Mouse (Mus musculus): Measurements from ENCODE around the gene 4930503B20Rik. TPM values are rescaled to one million over a fixed set of nuclear protein-coding genes. Genes with fewer than 3 reads are reported as not detected.

Gene 4930503B20Rik
- polyA plus RNA-seq, 1 experiment from 2014 or later: not detected

- Histone ChIP-seq H3K9ac (no peak overlapping the region), H3K27ac (no peak overlapping the region), H3K36me3 (no peaks in the 10 kb centered on the region), H3K4me1 (no peaks in the 10 kb centered on the region), H3K4me2 (no peak overlapping the region), H3K9me3 (replicated peaks) (no peaks in the 10 kb centered on the region), H3K27me3 (no peaks in the 10 kb centered on the region), H3K4me3 (replicated peaks) (no peak overlapping the region)
- no peak for ATAC-seq (replicated peaks; ENCODE audit: low FRiP score)
- WGBS: 70% methylated on average over 10 of the region's 10 CpGs
Measured at GRCm38 (mm10) chr3:146649311-146649894, 1.7 kb downstream of the 4930503B20Rik start.

GRCm38 (mm10) chr3:146641818-146642427 lies 9.2 kb downstream of the 4930503B20Rik start:
- Histone ChIP-seq H3K9me3 (replicated peaks) (no peaks in the 10 kb centered on the region), H3K4me2 (no peak overlapping the region), H3K4me1 (no peaks in the 10 kb centered on the region), H3K27me3 (no peaks in the 10 kb centered on the region), H3K27ac (no peak overlapping the region), H3K36me3 (no peaks in the 10 kb centered on the region), H3K4me3 (replicated peaks) (no peak overlapping the region), H3K9ac (no peak overlapping the region)
- 34% methylated on average over 4 of the region's 4 CpGs for WGBS
- no peak for ATAC-seq (replicated peaks; ENCODE audit: low FRiP score)

- 82% methylated on average over 5 of the region's 5 CpGs for WGBS
- H3K9ac ChIP-seq: no peak overlapping the region
- peaks cover 18% of the 10 kb centered on the region for H3K4me1 ChIP-seq
- H3K4me2 ChIP-seq: no peak overlapping the region
- H3K9me3 ChIP-seq (replicated peaks): no peaks in the 10 kb centered on the region
- H3K4me3 ChIP-seq (replicated peaks): no peak overlapping the region
- no peaks in the 10 kb centered on the region for H3K27me3 ChIP-seq
- no peaks in the 10 kb centered on the region for H3K36me3 ChIP-seq
- no peak for ATAC-seq (replicated peaks; ENCODE audit: low FRiP score)
- H3K27ac ChIP-seq: no peak overlapping the region
Measured at GRCm38 (mm10) chr3:146632506-146632905, 18.6 kb downstream of the 4930503B20Rik start.

GRCm38 (mm10) chr3:146628227-146628982 lies 22.7 kb downstream of the 4930503B20Rik start:
- no peaks in the 10 kb centered on the region for H3K9me3 ChIP-seq (replicated peaks)
- peak; percentile 95 for ATAC-seq (replicated peaks; ENCODE audit: low FRiP score)
- no peak overlapping the region for H3K9ac ChIP-seq
- H3K4me1 ChIP-seq: peaks cover 18% of the 10 kb centered on the region
- H3K27me3 ChIP-seq: no peaks in the 10 kb centered on the region
- H3K27ac ChIP-seq: peak overlapping the region; percentile 67; the same call in 1 of the 2 replicates
- H3K36me3 ChIP-seq: no peaks in the 10 kb centered on the region
- WGBS: 40% methylated on average over 8 of the region's 8 CpGs
- H3K4me2 ChIP-seq: peak overlapping the region; percentile 36
- H3K4me3 ChIP-seq (replicated peaks): no peak overlapping the region

- WGBS: 81% methylated on average over 4 of the region's 4 CpGs
- no peak for ATAC-seq (replicated peaks; ENCODE audit: low FRiP score)
Measured at GRCm38 (mm10) chr3:146625766-146626165, 25.4 kb downstream of the 4930503B20Rik start.

GRCm38 (mm10) chr3:146621966-146622365 lies 29.2 kb downstream of the 4930503B20Rik start:
- no peaks in the 10 kb centered on the region for H3K27me3 ChIP-seq
- no peaks in the 10 kb centered on the region for H3K9me3 ChIP-seq (replicated peaks)
- no peak for ATAC-seq (replicated peaks; ENCODE audit: low FRiP score)
- H3K36me3 ChIP-seq: no peaks in the 10 kb centered on the region
- H3K9ac ChIP-seq: no peak overlapping the region
- H3K4me3 ChIP-seq (replicated peaks): no peak overlapping the region
- no peak overlapping the region for H3K4me2 ChIP-seq
- whole genome bisulfite sequencing: 83% methylated on average over 11 of the region's 11 CpGs
- no peak overlapping the region for H3K27ac ChIP-seq
- H3K4me1 ChIP-seq: no peaks in the 10 kb centered on the region

More at GRCm38 (mm10) chr3:146625766-146626165, 25.4 kb downstream of the 4930503B20Rik start:
- Histone ChIP-seq H3K9me3 (replicated peaks) (no peaks in the 10 kb centered on the region), H3K27me3 (no peaks in the 10 kb centered on the region), H3K4me2 (no peak overlapping the region), H3K9ac (no peak overlapping the region), H3K4me3 (replicated peaks) (no peak overlapping the region), H3K27ac (no peak overlapping the region), H3K36me3 (no peaks in the 10 kb centered on the region), H3K4me1 (peaks cover 18% of the 10 kb centered on the region)

GRCm38 (mm10) chr3:146620555-146621249 lies 30.4 kb downstream of the 4930503B20Rik start:
- no peak overlapping the region for H3K4me2 ChIP-seq
- H3K4me3 ChIP-seq (replicated peaks): no peak overlapping the region
- no peaks in the 10 kb centered on the region for H3K9me3 ChIP-seq (replicated peaks)
- no peaks in the 10 kb centered on the region for H3K36me3 ChIP-seq
- H3K4me1 ChIP-seq: no peaks in the 10 kb centered on the region
- H3K27me3 ChIP-seq: no peaks in the 10 kb centered on the region
- ATAC-seq (replicated peaks; ENCODE audit: low FRiP score): no peak
- no peak overlapping the region for H3K27ac ChIP-seq
- H3K9ac ChIP-seq: no peak overlapping the region
- WGBS: 84% methylated on average over 14 of the region's 14 CpGs

GRCm38 (mm10) chr3:146620101-146620500 lies 31.0 kb downstream of the 4930503B20Rik start:
- H3K4me2 ChIP-seq: no peak overlapping the region
- no peaks in the 10 kb centered on the region for H3K4me1 ChIP-seq
- H3K36me3 ChIP-seq: no peaks in the 10 kb centered on the region
- H3K27me3 ChIP-seq: no peaks in the 10 kb centered on the region
- H3K4me3 ChIP-seq (replicated peaks): no peak overlapping the region
- ATAC-seq (replicated peaks; ENCODE audit: low FRiP score): no peak
- 81% methylated on average over 10 of the region's 10 CpGs for WGBS
- no peak overlapping the region for H3K9ac ChIP-seq
- no peak overlapping the region for H3K27ac ChIP-seq
- H3K9me3 ChIP-seq (replicated peaks): no peaks in the 10 kb centered on the region

GRCm38 (mm10) chr3:146618357-146618756 lies 32.8 kb downstream of the 4930503B20Rik start:
- Histone ChIP-seq H3K9me3 (replicated peaks) (no peaks in the 10 kb centered on the region), H3K27ac (no peak overlapping the region), H3K4me1 (no peaks in the 10 kb centered on the region), H3K27me3 (no peaks in the 10 kb centered on the region), H3K4me2 (no peak overlapping the region), H3K9ac (no peak overlapping the region), H3K36me3 (no peaks in the 10 kb centered on the region), H3K4me3 (replicated peaks) (no peak overlapping the region)
- 85% methylated on average over 4 of the region's 4 CpGs for WGBS
- ATAC-seq (replicated peaks; ENCODE audit: low FRiP score): no peak

- Histone ChIP-seq H3K27ac (no peak overlapping the region), H3K36me3 (no peaks in the 10 kb centered on the region), H3K9ac (no peak overlapping the region), H3K4me1 (no peaks in the 10 kb centered on the region), H3K27me3 (no peaks in the 10 kb centered on the region), H3K4me3 (replicated peaks) (no peak overlapping the region), H3K9me3 (replicated peaks) (no peaks in the 10 kb centered on the region), H3K4me2 (no peak overlapping the region)
- no peak for ATAC-seq (replicated peaks; ENCODE audit: low FRiP score)
Measured at GRCm38 (mm10) chr3:146617946-146618345, 33.2 kb downstream of the 4930503B20Rik start.

GRCm38 (mm10) chr3:146616533-146617283 lies 34.4 kb downstream of the 4930503B20Rik start:
- ATAC-seq (replicated peaks; ENCODE audit: low FRiP score): no peak
- Histone ChIP-seq H3K9me3 (replicated peaks) (no peaks in the 10 kb centered on the region), H3K4me2 (no peak overlapping the region), H3K9ac (no peak overlapping the region), H3K27me3 (no peaks in the 10 kb centered on the region), H3K4me1 (no peaks in the 10 kb centered on the region), H3K4me3 (replicated peaks) (no peak overlapping the region), H3K27ac (no peak overlapping the region), H3K36me3 (no peaks in the 10 kb centered on the region)
- WGBS: 69% methylated on average over 5 of the region's 5 CpGs

All from kidney, embryonic 15.5 days (tissue).